Mouse (Mus musculus) kidney, embryonic 14.5 days (tissue): Measurements from ENCODE around the gene Tomm5. TPM values are rescaled to one million over a fixed set of nuclear protein-coding genes. Genes with fewer than 3 reads are reported as not detected.

Source experiments
- ATAC-seq: fragments of 200-750 bp; cut with Nextera tagmentation; 2 replicates; pipeline ENCODE4 v1.8.0; 2017; ENCODE audit warnings: moderate number of reproducible peaks, mild to moderate bottlenecking, moderate TSS enrichment, moderate library complexity; ENCODE audit not compliant: low FRiP score, low TSS enrichment
- H3K27ac ChIP-seq: fragments of 300-500 bp; sonication (generic); 2 replicates; pipeline ENCODE4 v1.5.1; 2014; ENCODE audit warnings: low read depth, mild to moderate bottlenecking, low read length, moderate library complexity, mixed read lengths
- H3K27me3 ChIP-seq: fragments of 300-500 bp; sonication (generic); 2 replicates; pipeline ENCODE4 v1.6.1; 2014; ENCODE audit warnings: mild to moderate bottlenecking, low read length; ENCODE audit not compliant: control insufficient read depth, insufficient read depth
- H3K36me3 ChIP-seq: fragments of 300-500 bp; sonication (generic); 2 replicates; pipeline ENCODE4 v1.6.1; 2014; ENCODE audit warnings: low read length, mixed read lengths; ENCODE audit not compliant: control insufficient read depth, insufficient read depth
- H3K4me1 ChIP-seq: fragments of 300-500 bp; sonication (generic); 2 replicates; pipeline ENCODE4 v1.6.1; 2014; ENCODE audit warnings: low read length, mixed read lengths; ENCODE audit not compliant: control insufficient read depth, insufficient read depth
- H3K4me2 ChIP-seq: fragments of 300-500 bp; sonication (generic); replicated peaks from 2 replicates; pipeline ENCODE4 v1.6.1; 2014; ENCODE audit warnings: low read depth, mild to moderate bottlenecking, low read length
- H3K4me3 ChIP-seq: fragments of 300-500 bp; sonication (generic); 2 replicates; pipeline ENCODE4 v1.5.1; 2014; ENCODE audit warnings: mild to moderate bottlenecking, low read length
- H3K9ac ChIP-seq: fragments of 300-500 bp; sonication (generic); 2 replicates; pipeline ENCODE4 v1.6.1; 2014; ENCODE audit warnings: low read depth, mild to moderate bottlenecking, low read length, moderate library complexity
- H3K9me3 ChIP-seq: fragments of 300-500 bp; sonication (generic); 2 replicates; pipeline ENCODE4 v1.6.1; 2016; ENCODE audit warnings: low read length; ENCODE audit not compliant: control insufficient read depth
- WGBS: fragments of 180-500 bp; shearing (Covaris S2); extraction: QIAGEN DNeasy Blood & Tissue Kit; methylation state at CpG from one replicate; pipeline ENCODE4 v1.1.7; 2014; 5-methylcytosine and 5-hydroxymethylcytosine counted together
- polyA plus RNA-seq: library from polyadenylated mRNA; unstranded; fragments of >200 nt; fragmentation: Nextera tagmentation; extraction: Ambion mirVana; gene quantifications from 2 replicates; pipeline ENCODE4 v1.2.1, GENCODE M21; 2014

Tomm5 gene
- 271 and 343 TPM in 2 replicates for polyA plus RNA-seq

DNA sequence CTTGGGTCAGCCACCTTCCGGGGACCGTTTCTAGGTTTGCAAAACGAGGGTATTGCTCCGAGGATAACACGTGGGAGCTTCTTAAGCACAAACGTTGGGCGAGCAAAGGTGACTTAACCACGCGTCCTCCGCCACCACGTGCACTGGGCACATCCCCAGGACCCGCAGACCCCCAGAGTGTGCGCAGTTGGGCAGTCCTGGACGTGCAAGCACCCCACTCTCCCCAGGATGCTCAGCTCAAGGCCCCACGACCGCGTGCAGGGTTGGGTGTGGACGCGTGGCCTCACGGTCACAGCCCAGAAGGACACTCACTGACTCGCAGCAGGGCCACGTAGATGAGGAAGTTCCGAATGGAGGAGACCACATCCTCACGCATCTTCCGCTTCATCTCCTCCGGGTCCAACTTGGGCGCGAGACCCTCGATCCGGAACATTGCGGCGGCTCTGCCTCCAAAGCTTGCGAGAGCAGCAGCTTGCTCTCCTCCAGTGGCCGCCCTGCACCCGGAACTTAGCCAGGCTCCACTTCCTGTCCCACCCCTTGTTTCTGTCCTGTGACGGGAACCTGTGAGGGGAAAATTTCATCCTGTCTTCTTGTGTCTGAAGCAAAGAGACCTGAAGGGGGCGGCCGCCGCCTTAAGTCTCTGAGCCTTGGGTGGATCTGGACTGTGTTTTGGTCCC is at the start of gene Tomm5:
Gene Tomm5 (minus strand): TSS at position 514 of the 677 bp plus-strand sequence.
- peak within 1 kb of the TSS; percentile 86 for H3K4me3 ChIP-seq
- peak within 1 kb of the TSS; percentile 90 for H3K9ac ChIP-seq
- peak within 1 kb of the TSS; percentile 79 for H3K4me2 ChIP-seq
- H3K36me3 ChIP-seq: peaks cover 22% of the 10 kb centered on the region
- peaks cover 8% of the 10 kb centered on the region; the same call in 1 of the 2 replicates for H3K4me1 ChIP-seq
- peak within 1 kb of the TSS; percentile 34; the same call in 1 of the 2 replicates for H3K27ac ChIP-seq
- H3K9me3 ChIP-seq: no peaks in the 10 kb centered on the region
- 0% methylated on average over 39 of the region's 39 CpGs for WGBS
- ATAC-seq: peak; percentile 96
- no peaks in the 10 kb centered on the region for H3K27me3 ChIP-seq

DNA sequence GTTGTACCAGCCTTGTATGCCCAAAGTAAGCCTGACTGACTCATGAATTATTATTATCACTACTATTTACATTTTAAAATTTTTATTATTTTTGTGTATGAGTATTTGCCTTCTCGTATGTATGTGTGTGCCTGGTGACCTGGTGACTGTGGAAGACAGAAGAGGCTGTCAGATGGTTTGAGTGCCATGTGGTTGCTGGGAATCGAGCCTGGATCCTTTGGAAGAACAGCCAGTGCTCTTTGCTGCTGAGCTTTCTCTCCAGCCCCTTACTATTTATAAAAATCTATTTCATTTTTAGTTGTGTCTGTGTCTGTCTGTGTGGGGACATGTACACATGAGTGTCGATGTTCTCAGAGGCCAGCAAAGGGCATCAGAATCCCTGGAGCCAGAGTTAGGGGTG is 48.5 kb upstream of the Tomm5 start:
- Histone ChIP-seq H3K9ac (no peak overlapping the region), H3K36me3 (no peaks in the 10 kb centered on the region), H3K27ac (no peak overlapping the region), H3K27me3 (no peaks in the 10 kb centered on the region), H3K4me2 (no peak overlapping the region), H3K4me1 (no peaks in the 10 kb centered on the region), H3K9me3 (no peaks in the 10 kb centered on the region), H3K4me3 (no peak overlapping the region)
- no peak for ATAC-seq
- WGBS: 86% methylated on average over 3 of the region's 3 CpGs

DNA sequence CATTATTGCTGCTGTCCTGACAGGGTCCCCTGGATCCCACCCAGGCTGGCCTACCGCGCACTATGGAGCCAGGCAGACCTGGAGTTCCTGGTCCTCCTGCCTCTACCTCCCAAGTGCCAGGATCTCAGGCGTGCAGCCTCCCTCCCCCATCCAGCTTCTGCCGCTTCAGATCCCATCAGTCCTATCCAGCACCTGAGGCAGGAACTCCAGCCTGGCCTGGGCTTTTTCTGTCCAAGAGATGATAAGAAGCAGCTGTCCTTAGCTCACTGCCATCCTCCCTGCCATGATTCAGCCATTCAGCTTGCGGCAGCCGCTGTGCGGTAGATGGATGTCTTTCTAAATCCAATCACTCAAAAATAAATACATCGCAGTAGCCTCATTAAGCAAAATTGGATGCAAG is 35.1 kb upstream of the Tomm5 start:
- Histone ChIP-seq H3K4me2 (no peak overlapping the region), H3K4me1 (no peaks in the 10 kb centered on the region), H3K27me3 (no peaks in the 10 kb centered on the region), H3K27ac (no peak overlapping the region), H3K9me3 (no peaks in the 10 kb centered on the region), H3K9ac (no peak overlapping the region), H3K4me3 (no peak overlapping the region), H3K36me3 (no peaks in the 10 kb centered on the region)
- ATAC-seq: no peak
- 71% methylated on average over 8 of the region's 8 CpGs for WGBS

DNA sequence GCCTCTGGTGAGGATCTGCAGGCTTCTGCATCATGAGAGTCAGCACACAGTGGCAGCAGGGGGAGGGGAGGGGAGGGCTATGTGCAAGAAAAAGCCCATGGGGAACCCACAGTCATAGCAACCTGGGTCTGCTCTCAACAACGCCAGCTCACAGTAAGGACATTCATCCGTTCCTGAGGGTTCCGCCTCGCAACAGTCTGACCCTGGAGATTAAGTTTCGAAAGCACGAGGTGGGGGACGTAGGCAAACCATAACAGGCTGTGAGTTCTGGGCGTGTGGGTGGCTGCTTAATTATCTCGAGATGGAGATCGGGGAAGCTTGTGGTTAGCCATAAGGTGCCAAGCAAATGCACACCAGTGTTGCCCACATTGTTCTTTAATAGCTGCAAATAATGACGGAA is 34.5 kb upstream of the Tomm5 start:
- H3K9ac ChIP-seq: no peak overlapping the region
- no peak overlapping the region for H3K27ac ChIP-seq
- H3K36me3 ChIP-seq: no peaks in the 10 kb centered on the region
- WGBS: 32% methylated on average over 11 of the region's 11 CpGs
- H3K4me3 ChIP-seq: no peak overlapping the region
- no peak for ATAC-seq
- no peaks in the 10 kb centered on the region for H3K9me3 ChIP-seq
- no peak overlapping the region for H3K4me2 ChIP-seq
- no peaks in the 10 kb centered on the region for H3K27me3 ChIP-seq
- H3K4me1 ChIP-seq: no peaks in the 10 kb centered on the region

DNA sequence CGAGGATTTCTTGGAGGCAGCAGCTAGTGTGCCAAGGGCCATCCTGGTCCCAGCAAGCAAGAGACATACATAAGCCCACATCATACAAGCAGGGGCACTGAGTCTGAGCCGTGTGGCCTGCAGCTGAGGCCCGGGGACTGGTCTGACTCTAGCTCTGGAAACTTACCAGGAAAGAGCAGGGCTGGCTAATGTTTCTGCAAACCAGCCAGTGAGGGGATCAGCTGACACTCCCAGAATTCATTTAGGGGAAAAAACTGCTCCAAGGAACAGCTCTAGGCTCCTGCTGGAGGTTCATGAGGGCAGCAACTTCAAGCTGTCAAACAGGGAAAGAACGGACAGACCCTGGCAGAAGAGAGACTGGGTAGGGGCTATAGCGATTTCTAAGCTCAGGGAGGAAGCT is 33.9 kb upstream of the Tomm5 start:
- 72% methylated on average over 5 of the region's 5 CpGs for WGBS
- no peak overlapping the region for H3K4me3 ChIP-seq
- H3K27me3 ChIP-seq: no peaks in the 10 kb centered on the region
- H3K9me3 ChIP-seq: no peaks in the 10 kb centered on the region
- no peaks in the 10 kb centered on the region for H3K4me1 ChIP-seq
- no peak overlapping the region for H3K4me2 ChIP-seq
- no peaks in the 10 kb centered on the region for H3K36me3 ChIP-seq
- no peak for ATAC-seq
- H3K9ac ChIP-seq: no peak overlapping the region
- H3K27ac ChIP-seq: no peak overlapping the region

DNA sequence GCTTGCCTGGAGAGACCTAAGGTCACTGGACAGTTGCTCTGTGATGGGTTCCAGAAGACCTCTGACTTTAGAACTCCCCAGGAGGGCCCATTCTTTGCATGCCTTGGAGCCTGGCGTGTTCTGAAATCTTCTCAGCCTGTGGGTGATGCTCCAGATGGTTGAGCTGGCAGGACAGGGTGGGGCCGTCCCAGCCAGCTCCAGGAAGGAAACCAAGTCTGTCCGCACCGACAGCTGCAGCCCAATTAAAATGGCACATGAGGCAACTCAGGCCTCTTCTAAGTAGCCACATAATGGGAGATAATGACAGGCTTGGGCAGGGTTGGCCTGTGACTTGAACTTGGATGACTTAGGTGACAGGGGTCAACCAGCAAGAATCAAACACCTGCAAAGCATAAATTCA is 29.7 kb upstream of the Tomm5 start:
- H3K4me3 ChIP-seq: no peak overlapping the region
- no peak for ATAC-seq
- H3K4me1 ChIP-seq: 0 out of 2 replicates have a peak, but pooled peaks cover 2% of the 10 kb centered on the region
- 42% methylated on average over 4 of the region's 4 CpGs for WGBS
- H3K9me3 ChIP-seq: no peaks in the 10 kb centered on the region
- H3K27me3 ChIP-seq: no peaks in the 10 kb centered on the region
- H3K27ac ChIP-seq: no peak overlapping the region
- H3K4me2 ChIP-seq: no peak overlapping the region
- no peaks in the 10 kb centered on the region for H3K36me3 ChIP-seq
- H3K9ac ChIP-seq: no peak overlapping the region

DNA sequence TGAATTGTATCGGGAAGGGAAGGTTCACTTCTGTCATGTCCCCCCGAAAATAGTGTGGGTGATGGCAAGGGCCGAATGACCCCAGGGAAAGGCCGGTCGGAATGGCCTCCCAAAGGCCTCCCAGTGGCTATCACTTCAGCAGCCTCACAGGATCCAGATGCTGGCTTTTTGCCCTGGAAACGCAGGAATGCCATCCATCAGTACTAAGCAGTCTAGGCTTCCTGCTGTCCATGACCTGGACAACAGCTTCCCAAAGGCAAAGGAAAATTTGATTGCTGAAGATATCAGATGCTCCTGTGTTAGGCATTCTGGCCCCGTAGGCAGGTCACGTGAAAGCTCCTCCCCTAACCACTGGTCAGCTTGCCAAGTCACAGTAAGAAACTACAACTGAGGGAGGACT is 26.6 kb upstream of the Tomm5 start:
- Histone ChIP-seq H3K9me3 (no peaks in the 10 kb centered on the region), H3K27ac (no peak overlapping the region), H3K9ac (no peak overlapping the region), H3K4me1 (0 out of 2 replicates have a peak, but pooled peaks cover 2% of the 10 kb centered on the region), H3K27me3 (no peaks in the 10 kb centered on the region), H3K36me3 (no peaks in the 10 kb centered on the region), H3K4me2 (no peak overlapping the region), H3K4me3 (no peak overlapping the region)
- ATAC-seq: no peak
- 76% methylated on average over 8 of the region's 8 CpGs for WGBS

DNA sequence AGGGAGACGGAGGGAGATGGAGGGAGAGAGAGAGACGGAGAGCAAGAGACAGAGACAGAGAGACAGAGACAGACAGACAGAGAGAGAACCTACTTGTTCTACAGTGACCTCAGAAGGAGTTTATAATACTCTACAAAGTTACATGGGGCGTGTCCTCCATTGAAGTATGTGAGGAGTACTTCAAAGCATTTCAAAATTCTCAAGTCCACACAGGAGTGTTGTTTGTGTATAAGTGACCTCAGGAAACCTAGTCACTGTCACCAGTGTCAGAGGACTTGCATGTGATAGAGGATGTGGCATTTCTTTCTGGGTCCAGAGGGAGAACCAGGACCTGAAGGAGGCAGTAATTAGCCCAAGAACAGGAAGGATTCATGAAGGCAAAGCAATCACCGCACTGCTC is 23.1 kb upstream of the Tomm5 start:
- no peak overlapping the region for H3K9ac ChIP-seq
- H3K4me3 ChIP-seq: no peak overlapping the region
- 0 out of 2 replicates have a peak, but pooled peaks cover 2% of the 10 kb centered on the region for H3K4me1 ChIP-seq
- H3K36me3 ChIP-seq: no peaks in the 10 kb centered on the region
- no peaks in the 10 kb centered on the region for H3K9me3 ChIP-seq
- H3K27ac ChIP-seq: no peak overlapping the region
- no peak for ATAC-seq
- 71% methylated on average over 4 of the region's 4 CpGs for WGBS
- no peak overlapping the region for H3K4me2 ChIP-seq
- no peaks in the 10 kb centered on the region for H3K27me3 ChIP-seq

DNA sequence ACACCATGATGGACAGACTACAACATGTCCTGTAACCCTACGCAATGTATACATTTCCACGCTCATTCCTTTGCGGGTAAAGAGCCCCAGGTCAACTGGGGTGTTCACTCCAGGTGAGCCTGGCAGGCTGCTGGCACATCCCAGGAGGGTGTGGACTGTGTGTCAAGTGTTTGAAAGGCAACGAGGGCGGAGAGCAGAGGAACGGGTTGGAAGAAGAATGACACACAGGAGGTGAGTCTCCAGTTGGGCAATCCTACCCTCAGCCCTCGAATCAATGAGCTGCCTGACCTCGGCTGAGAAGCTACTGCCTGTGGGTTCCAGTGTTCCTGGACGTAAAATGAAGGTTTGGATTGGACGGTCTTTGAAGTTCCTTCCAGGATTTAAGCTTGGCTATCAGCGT is 13.4 kb upstream of the Tomm5 start:
- ATAC-seq: no peak
- 89% methylated on average over 11 of the region's 11 CpGs for WGBS
- Histone ChIP-seq H3K9me3 (no peaks in the 10 kb centered on the region), H3K4me1 (no peaks in the 10 kb centered on the region), H3K4me2 (no peak overlapping the region), H3K36me3 (no peaks in the 10 kb centered on the region), H3K27me3 (no peaks in the 10 kb centered on the region), H3K27ac (no peak overlapping the region), H3K9ac (no peak overlapping the region), H3K4me3 (no peak overlapping the region)
